Mouse (Mus musculus): ENCODE results near the gene Scn5a. TPM values are rescaled to one million over a fixed set of nuclear protein-coding genes. Genes with fewer than 3 reads are reported as not detected.

Scn5a gene
- polyA plus RNA-seq, 1 experiment: 0.49 TPM

- H3K9ac ChIP-seq (ENCODE audit: low read depth, poor library complexity, severe bottlenecking): no peak overlapping the region
- TF ChIP-seq CTCF (IDR thresholded peaks at IDR 0.05; ENCODE audit: low read depth, low read length) (no peak), EP300 (IDR thresholded peaks at IDR 0.05; ENCODE audit: insufficient read depth, low read depth, low read length) (no peak), POLR2A (IDR thresholded peaks at IDR 0.05; ENCODE audit: insufficient read depth, low read length) (no peak)
- H3K36me3 ChIP-seq (ENCODE audit: control insufficient read depth, insufficient read depth, low read length, poor library complexity, severe bottlenecking): no peaks in the 10 kb centered on the region
- H3K27me3 ChIP-seq (ENCODE audit: control insufficient read depth, insufficient read depth, low read length, poor library complexity, severe bottlenecking): peaks cover 12% of the 10 kb centered on the region; the same call in 1 of the 2 replicates
- no peaks in the 10 kb centered on the region for H3K9me3 ChIP-seq (replicated peaks; ENCODE audit: control insufficient read depth, insufficient read depth, low read length, poor library complexity, severe bottlenecking)
- H3K4me3 ChIP-seq (ENCODE audit: low read depth, low read length): no peak overlapping the region
- H3K4me1 ChIP-seq (ENCODE audit: control insufficient read depth, insufficient read depth, low read length): no peaks in the 10 kb centered on the region
- H3K27ac ChIP-seq (ENCODE audit: insufficient read depth, low read length): no peak overlapping the region
These were observed 1.4 kb upstream of the Scn5a start for GRCm38 (mm10) chr9:119580187-119580586.

- Histone ChIP-seq H3K36me3 (ENCODE audit: control insufficient read depth, insufficient read depth, low read length, poor library complexity, severe bottlenecking) (no peaks in the 10 kb centered on the region), H3K9me3 (replicated peaks; ENCODE audit: control insufficient read depth, insufficient read depth, low read length, poor library complexity, severe bottlenecking) (no peaks in the 10 kb centered on the region), H3K27ac (ENCODE audit: insufficient read depth, low read length) (no peak overlapping the region), H3K27me3 (ENCODE audit: control insufficient read depth, insufficient read depth, low read length, poor library complexity, severe bottlenecking) (peaks cover 12% of the 10 kb centered on the region; the same call in 1 of the 2 replicates), H3K4me3 (ENCODE audit: low read depth, low read length) (peak overlapping the region; percentile 43), H3K4me1 (ENCODE audit: control insufficient read depth, insufficient read depth, low read length) (no peaks in the 10 kb centered on the region), H3K9ac (ENCODE audit: low read depth, poor library complexity, severe bottlenecking) (peak overlapping the region; percentile 75)
- no peak for TF ChIP-seq EP300 (IDR thresholded peaks at IDR 0.05; ENCODE audit: insufficient read depth, low read depth, low read length)
- TF ChIP-seq POLR2A (IDR thresholded peaks at IDR 0.05; ENCODE audit: insufficient read depth, low read length): no peak
- TF ChIP-seq CTCF (IDR thresholded peaks at IDR 0.05; ENCODE audit: low read depth, low read length): no peak
These were observed 543 bp downstream of the Scn5a start for GRCm38 (mm10) chr9:119578311-119578635.

- no peak overlapping the region for H3K27ac ChIP-seq (ENCODE audit: insufficient read depth, low read length)
- H3K4me3 ChIP-seq (ENCODE audit: low read depth, low read length): no peak overlapping the region
- peaks cover 12% of the 10 kb centered on the region; the same call in 1 of the 2 replicates for H3K27me3 ChIP-seq (ENCODE audit: control insufficient read depth, insufficient read depth, low read length, poor library complexity, severe bottlenecking)
- H3K9me3 ChIP-seq (replicated peaks; ENCODE audit: control insufficient read depth, insufficient read depth, low read length, poor library complexity, severe bottlenecking): no peaks in the 10 kb centered on the region
- no peaks in the 10 kb centered on the region for H3K4me1 ChIP-seq (ENCODE audit: control insufficient read depth, insufficient read depth, low read length)
- H3K36me3 ChIP-seq (ENCODE audit: control insufficient read depth, insufficient read depth, low read length, poor library complexity, severe bottlenecking): no peaks in the 10 kb centered on the region
- H3K9ac ChIP-seq (ENCODE audit: low read depth, poor library complexity, severe bottlenecking): no peak overlapping the region
- TF ChIP-seq POLR2A (IDR thresholded peaks at IDR 0.05; ENCODE audit: insufficient read depth, low read length) (no peak), CTCF (IDR thresholded peaks at IDR 0.05; ENCODE audit: low read depth, low read length) (no peak), EP300 (IDR thresholded peaks at IDR 0.05; ENCODE audit: insufficient read depth, low read depth, low read length) (no peak)
These were observed 1.8 kb downstream of the Scn5a start for GRCm38 (mm10) chr9:119576977-119577376.

- no peaks in the 10 kb centered on the region for H3K9me3 ChIP-seq (replicated peaks; ENCODE audit: control insufficient read depth, insufficient read depth, low read length, poor library complexity, severe bottlenecking)
- TF ChIP-seq CTCF (IDR thresholded peaks at IDR 0.05; ENCODE audit: low read depth, low read length): no peak
- TF ChIP-seq EP300 (IDR thresholded peaks at IDR 0.05; ENCODE audit: insufficient read depth, low read depth, low read length): no peak
- no peak for TF ChIP-seq POLR2A (IDR thresholded peaks at IDR 0.05; ENCODE audit: insufficient read depth, low read length)
- peaks cover 1% of the 10 kb centered on the region for H3K4me1 ChIP-seq (ENCODE audit: control insufficient read depth, insufficient read depth, low read length)
These were observed 3.1 kb downstream of the Scn5a start for GRCm38 (mm10) chr9:119575732-119576131.

GRCm38 (mm10) chr9:119574366-119574765 is 4.5 kb downstream of the Scn5a start:
- H3K27me3 ChIP-seq (ENCODE audit: control insufficient read depth, insufficient read depth, low read length, poor library complexity, severe bottlenecking): peaks cover 12% of the 10 kb centered on the region; the same call in 1 of the 2 replicates
- H3K27ac ChIP-seq (ENCODE audit: insufficient read depth, low read length): no peak overlapping the region
- no peak overlapping the region for H3K4me3 ChIP-seq (ENCODE audit: low read depth, low read length)
- H3K9me3 ChIP-seq (replicated peaks; ENCODE audit: control insufficient read depth, insufficient read depth, low read length, poor library complexity, severe bottlenecking): no peaks in the 10 kb centered on the region
- H3K9ac ChIP-seq (ENCODE audit: low read depth, poor library complexity, severe bottlenecking): no peak overlapping the region
- TF ChIP-seq CTCF (IDR thresholded peaks at IDR 0.05; ENCODE audit: low read depth, low read length) (no peak), EP300 (IDR thresholded peaks at IDR 0.05; ENCODE audit: insufficient read depth, low read depth, low read length) (no peak), POLR2A (IDR thresholded peaks at IDR 0.05; ENCODE audit: insufficient read depth, low read length) (no peak)
- H3K4me1 ChIP-seq (ENCODE audit: control insufficient read depth, insufficient read depth, low read length): peaks cover 2% of the 10 kb centered on the region
- H3K36me3 ChIP-seq (ENCODE audit: control insufficient read depth, insufficient read depth, low read length, poor library complexity, severe bottlenecking): no peaks in the 10 kb centered on the region

More at GRCm38 (mm10) chr9:119575732-119576131, 3.1 kb downstream of the Scn5a start:
- Histone ChIP-seq H3K9ac (ENCODE audit: low read depth, poor library complexity, severe bottlenecking) (no peak overlapping the region), H3K36me3 (ENCODE audit: control insufficient read depth, insufficient read depth, low read length, poor library complexity, severe bottlenecking) (no peaks in the 10 kb centered on the region), H3K4me3 (ENCODE audit: low read depth, low read length) (no peak overlapping the region), H3K27me3 (ENCODE audit: control insufficient read depth, insufficient read depth, low read length, poor library complexity, severe bottlenecking) (peaks cover 12% of the 10 kb centered on the region; the same call in 1 of the 2 replicates), H3K27ac (ENCODE audit: insufficient read depth, low read length) (no peak overlapping the region)

GRCm38 (mm10) chr9:119573009-119573408 is 5.8 kb downstream of the Scn5a start:
- no peak overlapping the region for H3K27ac ChIP-seq (ENCODE audit: insufficient read depth, low read length)
- peaks cover 4% of the 10 kb centered on the region; the same call in 1 of the 2 replicates for H3K27me3 ChIP-seq (ENCODE audit: control insufficient read depth, insufficient read depth, low read length, poor library complexity, severe bottlenecking)

More at GRCm38 (mm10) chr9:119573009-119573408, 5.8 kb downstream of the Scn5a start:
- H3K4me3 ChIP-seq (ENCODE audit: low read depth, low read length): no peak overlapping the region
- H3K36me3 ChIP-seq (ENCODE audit: control insufficient read depth, insufficient read depth, low read length, poor library complexity, severe bottlenecking): no peaks in the 10 kb centered on the region
- TF ChIP-seq EP300 (IDR thresholded peaks at IDR 0.05; ENCODE audit: insufficient read depth, low read depth, low read length): no peak
- no peak for TF ChIP-seq CTCF (IDR thresholded peaks at IDR 0.05; ENCODE audit: low read depth, low read length)
- TF ChIP-seq POLR2A (IDR thresholded peaks at IDR 0.05; ENCODE audit: insufficient read depth, low read length): no peak
- H3K9me3 ChIP-seq (replicated peaks; ENCODE audit: control insufficient read depth, insufficient read depth, low read length, poor library complexity, severe bottlenecking): no peaks in the 10 kb centered on the region
- H3K9ac ChIP-seq (ENCODE audit: low read depth, poor library complexity, severe bottlenecking): no peak overlapping the region
- peaks cover 3% of the 10 kb centered on the region for H3K4me1 ChIP-seq (ENCODE audit: control insufficient read depth, insufficient read depth, low read length)
